Mouse (Mus musculus) testis, adult 2 months (tissue): ENCODE data around the gene Klhl26.

Source experiments
- CTCF ChIP-seq: fragments of 200-500 bp; IDR thresholded peaks from 2 replicates; pipeline ENCODE4 v1.5.1; 2012; ENCODE audit warnings: low read depth, mild to moderate bottlenecking, inconsistent platforms, low read length, moderate library complexity; ENCODE audit not compliant: control insufficient read depth, insufficient read depth, insufficient replicate concordance
- POLR2A ChIP-seq: fragments of 200-500 bp; IDR thresholded peaks from 2 replicates; pipeline ENCODE4 v1.6.1; 2012; ENCODE audit warnings: low read depth, mild to moderate bottlenecking, inconsistent platforms, low read length, moderate library complexity; ENCODE audit not compliant: control insufficient read depth

DNA sequence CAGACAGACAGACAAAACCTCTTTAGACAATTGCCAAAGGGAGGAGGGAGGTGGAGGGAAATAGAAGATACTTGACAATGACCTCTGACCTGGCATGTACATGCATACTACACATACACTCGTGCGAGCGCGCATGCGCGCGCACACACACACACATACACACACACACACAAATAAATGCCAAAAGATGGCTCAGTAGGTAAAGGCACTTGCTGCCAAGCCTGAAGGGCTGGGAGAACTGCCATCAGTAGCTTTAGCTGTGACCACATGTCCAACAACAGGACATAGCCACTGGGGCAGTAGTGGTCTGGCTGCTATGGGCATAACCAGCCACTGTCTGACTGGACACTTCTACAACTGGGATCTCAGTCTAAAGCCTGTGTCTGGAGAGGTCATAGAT is 4.9 kb downstream of the Klhl26 start:
- no peak for TF ChIP-seq CTCF
- no peak for TF ChIP-seq POLR2A
